Mouse (Mus musculus) erythroblast, embryonic 14.5 days (primary cell): ENCODE measurements around the gene Ctu2. TPM values are rescaled to one million over a fixed set of nuclear protein-coding genes. Genes with fewer than 3 reads are reported as not detected.
A peak's percentile ranks its signal among the peaks of the same experiment; 100 is the strongest.

ENCODE experiments used
- H3K27me3 ChIP-seq: 2 replicates; pipeline ENCODE4 v1.6.1; 2012; ENCODE audit warnings: inconsistent platforms; ENCODE audit not compliant: control insufficient read depth
- H3K36me3 ChIP-seq: 2 replicates; pipeline ENCODE4 v1.6.1; 2012; ENCODE audit warnings: mild to moderate bottlenecking, inconsistent platforms; ENCODE audit not compliant: control insufficient read depth
- H3K4me1 ChIP-seq: 2 replicates; pipeline ENCODE4 v1.6.1; 2012; ENCODE audit warnings: inconsistent platforms; ENCODE audit not compliant: control insufficient read depth
- H3K4me3 ChIP-seq: replicated peaks from 2 replicates; pipeline ENCODE3; 2012; ENCODE audit warnings: moderate library complexity, mild to moderate bottlenecking, inconsistent platforms
- H3K9me3 ChIP-seq: 2 replicates; pipeline ENCODE4 v1.6.1; 2012; ENCODE audit warnings: low read length, inconsistent platforms, mixed read lengths; ENCODE audit not compliant: control insufficient read depth
- GATA1 ChIP-seq: IDR thresholded peaks from 2 replicates; pipeline ENCODE4 v1.6.1; 2012; ENCODE audit warnings: low read length, inconsistent platforms, mixed read lengths
- TAL1 ChIP-seq: IDR thresholded peaks from 3 replicates; pipeline ENCODE4 v1.6.1; 2012; ENCODE audit warnings: low read length, inconsistent platforms, mixed read lengths
- polyA plus RNA-seq: library from polyadenylated mRNA; stranded (reverse); fragments of >175 nt; gene quantifications from 2 replicates; pipeline ENCODE4 v1.2.3, GENCODE M21; 2012

Gene Ctu2
- polyA plus RNA-seq, 1 experiment = 1.2 TPM

DNA sequence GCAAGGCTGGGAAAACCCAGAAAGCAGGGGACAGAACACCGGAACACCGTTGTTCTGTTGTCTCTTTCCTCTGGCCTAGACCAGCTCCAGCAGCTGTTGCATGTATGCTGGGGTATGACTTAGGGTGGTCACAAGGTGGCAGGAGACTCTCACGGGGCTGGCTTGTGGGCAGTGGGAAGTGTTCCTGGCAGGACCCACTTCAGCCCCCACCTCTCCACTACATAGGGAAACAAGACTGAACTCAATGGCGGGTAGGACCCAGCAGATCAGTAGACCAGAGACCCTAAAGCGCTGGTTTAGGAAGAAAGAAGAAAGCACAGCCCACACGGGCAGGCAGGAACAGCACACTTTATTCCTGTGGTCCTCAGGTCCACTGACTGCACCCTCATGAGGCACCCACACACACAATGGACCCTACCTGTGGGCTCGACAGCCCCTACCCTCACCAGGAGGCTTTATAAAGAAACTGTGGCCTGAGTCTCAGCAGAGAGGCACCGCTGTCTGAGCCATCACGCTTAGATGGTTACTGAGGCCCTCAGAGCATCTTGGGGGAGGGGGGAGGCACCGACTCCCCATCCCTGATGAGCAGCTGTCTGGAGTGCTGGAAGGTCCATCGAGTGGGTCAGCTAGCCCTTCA lies 42.6 kb upstream of the Ctu2 start:
- Histone ChIP-seq H3K9me3 (peaks cover 5% of the 10 kb centered on the region), H3K4me1 (peaks cover 24% of the 10 kb centered on the region), H3K27me3 (peaks cover 20% of the 10 kb centered on the region), H3K4me3 (no peak overlapping the region), H3K36me3 (peaks cover 28% of the 10 kb centered on the region)
- TF ChIP-seq TAL1 (no peak), GATA1 (no peak)

DNA sequence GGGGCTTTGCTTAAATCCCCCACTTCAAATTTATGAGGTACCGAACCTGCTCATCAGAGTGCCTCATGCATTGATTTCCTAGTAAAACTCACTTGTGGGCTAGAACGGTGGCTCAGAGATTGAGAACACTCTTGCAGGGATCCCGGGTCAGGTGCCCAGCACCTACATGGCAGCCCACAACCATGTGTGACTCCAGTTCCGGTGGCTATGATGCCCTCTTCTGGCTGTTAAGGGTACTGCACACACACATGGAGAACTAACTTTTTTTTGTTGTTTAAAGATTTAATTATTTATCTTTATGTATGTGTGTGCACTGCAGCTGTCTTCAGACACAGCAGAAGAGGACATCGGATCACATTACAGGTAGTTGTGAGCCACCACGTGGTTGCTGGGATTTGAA lies 40.6 kb upstream of the Ctu2 start:
- no peak overlapping the region for H3K4me3 ChIP-seq
- TF ChIP-seq TAL1 = no peak
- TF ChIP-seq GATA1 = no peak
- peaks cover 28% of the 10 kb centered on the region for H3K4me1 ChIP-seq
- peaks cover 9% of the 10 kb centered on the region for H3K9me3 ChIP-seq
- peaks cover 43% of the 10 kb centered on the region for H3K36me3 ChIP-seq
- peaks cover 20% of the 10 kb centered on the region for H3K27me3 ChIP-seq

DNA sequence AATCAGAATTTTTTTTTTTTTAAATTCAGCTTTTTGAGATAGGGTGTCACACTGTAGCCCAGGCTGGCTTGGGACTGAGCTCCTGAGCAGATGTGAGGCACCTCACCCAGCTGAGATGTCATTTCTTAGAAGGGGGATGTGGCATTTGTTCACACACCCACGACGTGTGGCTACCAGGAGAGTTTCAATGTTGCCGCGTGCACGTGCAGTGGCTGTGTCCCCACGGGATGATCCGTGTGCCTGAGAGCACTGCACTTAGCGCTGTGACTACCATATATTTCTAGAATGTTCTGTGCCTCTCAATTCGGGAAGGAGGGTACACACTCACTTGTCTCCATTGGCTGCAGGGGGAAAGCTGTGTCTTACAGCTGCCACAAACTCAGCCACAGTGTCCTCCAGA lies 39.8 kb upstream of the Ctu2 start:
- Histone ChIP-seq H3K9me3 (peaks cover 9% of the 10 kb centered on the region), H3K27me3 (peaks cover 20% of the 10 kb centered on the region), H3K36me3 (peaks cover 43% of the 10 kb centered on the region), H3K4me3 (no peak overlapping the region), H3K4me1 (peaks cover 28% of the 10 kb centered on the region)
- TF ChIP-seq GATA1 (no peak), TAL1 (no peak)

DNA sequence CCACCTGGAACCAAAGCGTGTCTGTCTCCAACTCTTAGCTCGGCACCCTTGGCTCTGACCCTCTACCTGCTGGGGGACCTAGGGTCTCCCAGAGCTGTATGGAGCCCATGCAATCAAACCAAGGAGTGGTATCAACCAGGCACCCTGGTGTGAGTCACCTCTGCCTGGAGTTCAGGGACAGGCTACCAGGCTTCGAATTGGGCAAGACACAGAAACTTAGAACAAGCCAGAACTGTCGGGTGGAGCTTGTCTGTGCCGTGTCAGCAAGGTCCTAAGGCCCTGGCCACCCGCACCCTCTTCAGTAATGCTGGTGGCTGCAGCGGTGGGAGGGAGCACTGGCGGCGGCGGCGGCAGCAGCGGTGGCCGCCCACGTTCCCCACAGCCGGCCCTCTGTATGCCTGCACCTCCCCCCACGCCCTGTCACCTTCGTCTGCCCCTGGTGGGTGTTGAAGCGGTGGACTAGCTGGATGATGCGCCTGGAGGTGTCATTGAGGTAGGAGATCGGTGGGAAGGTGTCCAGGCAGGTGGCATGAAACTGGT lies 39.3 kb upstream of the Ctu2 start:
- Histone ChIP-seq H3K9me3 (peaks cover 9% of the 10 kb centered on the region), H3K4me1 (peaks cover 28% of the 10 kb centered on the region), H3K27me3 (peaks cover 18% of the 10 kb centered on the region), H3K4me3 (no peak overlapping the region), H3K36me3 (peaks cover 43% of the 10 kb centered on the region)
- TF ChIP-seq TAL1 (no peak), GATA1 (no peak)

DNA sequence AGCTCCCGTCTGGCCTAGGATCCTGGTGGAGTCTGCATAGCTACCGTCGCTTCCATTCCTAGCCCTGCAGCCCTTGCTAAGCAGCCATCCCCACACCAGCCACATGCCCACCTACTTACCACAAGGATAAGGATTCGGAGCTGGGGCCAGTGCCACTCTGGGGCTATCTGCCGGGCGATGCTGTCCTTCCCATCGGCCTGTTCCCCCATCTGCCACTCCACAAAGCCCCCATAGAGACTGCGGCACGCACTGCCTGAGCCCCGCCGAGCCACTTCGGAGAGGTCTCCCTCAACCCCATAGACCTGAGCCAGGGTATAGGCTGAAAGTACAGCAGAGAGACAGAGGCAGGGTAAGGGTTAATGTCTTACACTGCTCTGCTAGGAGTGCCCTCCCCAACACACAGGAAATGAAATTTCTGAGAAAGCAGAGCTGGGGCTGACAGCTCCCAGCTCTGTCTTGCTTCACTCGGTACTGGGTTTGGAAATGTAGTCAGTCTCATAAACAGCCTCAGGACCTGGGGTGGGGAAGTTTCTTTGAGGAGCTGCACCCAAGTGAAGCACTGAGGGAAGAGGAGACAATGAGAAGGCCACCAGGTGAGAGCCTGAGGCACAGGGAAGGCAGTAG lies 38.1 kb upstream of the Ctu2 start:
- Histone ChIP-seq H3K4me1 (peaks cover 23% of the 10 kb centered on the region), H3K9me3 (peaks cover 9% of the 10 kb centered on the region), H3K4me3 (no peak overlapping the region), H3K36me3 (peaks cover 43% of the 10 kb centered on the region), H3K27me3 (peaks cover 7% of the 10 kb centered on the region)
- TF ChIP-seq GATA1 = no peak
- TF ChIP-seq TAL1 = no peak

DNA sequence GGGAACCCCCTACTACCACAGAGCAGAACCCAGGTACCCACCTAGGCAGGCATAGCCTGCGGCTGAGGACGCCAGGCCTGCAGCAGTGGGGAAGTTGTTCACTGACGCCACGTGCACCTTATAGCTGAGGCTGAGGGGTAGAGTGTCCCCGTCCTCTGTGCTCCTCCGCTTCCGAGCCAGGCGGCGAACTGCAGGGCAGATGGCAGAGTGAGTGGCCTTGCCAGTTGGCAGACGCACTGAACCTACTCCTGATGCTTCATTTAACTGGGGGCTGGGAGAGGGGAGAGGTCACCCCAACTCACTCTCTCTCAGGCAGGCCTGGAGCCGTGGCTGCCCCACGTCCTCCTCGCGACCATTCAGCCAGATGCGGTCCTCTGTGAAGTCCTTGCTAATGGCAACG lies 36.6 kb upstream of the Ctu2 start:
- TF ChIP-seq GATA1 (no peak), TAL1 (no peak)
- peaks cover 38% of the 10 kb centered on the region for H3K36me3 ChIP-seq
- H3K4me3 ChIP-seq = no peak overlapping the region
- H3K9me3 ChIP-seq = peaks cover 9% of the 10 kb centered on the region
- H3K4me1 ChIP-seq = peaks cover 26% of the 10 kb centered on the region
- 0 out of 2 replicates have a peak, but pooled peaks cover 2% of the 10 kb centered on the region for H3K27me3 ChIP-seq

DNA sequence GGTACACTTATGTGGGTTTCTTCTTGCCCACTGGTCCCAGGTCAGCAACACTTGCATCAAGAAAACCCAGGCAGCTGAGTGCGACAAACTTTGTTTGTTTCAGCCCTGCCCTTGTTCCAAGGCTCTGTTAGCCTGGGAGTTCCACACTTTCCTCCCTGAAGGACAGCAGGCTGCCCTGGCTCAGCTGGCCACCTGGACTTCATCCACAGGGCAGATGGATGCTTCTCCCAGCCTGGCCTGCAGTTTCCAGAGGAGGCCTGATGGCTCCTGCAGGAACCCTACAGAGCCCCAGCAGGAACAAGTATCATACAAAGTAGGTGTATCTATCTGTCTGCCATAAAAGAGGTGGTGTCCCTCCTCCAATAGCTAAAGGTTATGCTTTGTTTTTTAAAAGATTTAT lies 34.6 kb upstream of the Ctu2 start:
- Histone ChIP-seq H3K36me3 (peaks cover 30% of the 10 kb centered on the region), H3K4me1 (peaks cover 38% of the 10 kb centered on the region), H3K9me3 (peaks cover 4% of the 10 kb centered on the region), H3K27me3 (peaks cover 2% of the 10 kb centered on the region; the same call in 1 of the 2 replicates), H3K4me3 (no peak overlapping the region)
- no peak for TF ChIP-seq TAL1
- TF ChIP-seq GATA1 = no peak

DNA sequence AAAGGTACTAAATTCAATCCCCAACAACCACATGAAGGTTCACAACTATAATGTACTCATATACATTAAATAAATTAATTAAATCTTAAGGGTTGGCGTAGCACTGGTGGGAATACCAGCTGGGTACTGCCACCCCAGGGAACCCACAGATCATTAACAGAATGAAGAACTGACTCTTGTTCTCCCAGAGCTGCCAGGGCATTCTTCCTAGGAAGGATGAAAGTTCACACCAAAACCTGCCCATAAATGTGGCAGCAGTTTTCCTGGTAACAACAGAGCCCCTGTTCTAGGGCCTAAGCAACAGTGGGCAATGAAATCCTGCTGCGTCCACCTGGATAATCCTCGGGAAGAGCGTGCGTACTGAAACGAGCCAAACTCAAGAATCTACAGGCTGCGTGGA lies 33.6 kb upstream of the Ctu2 start:
- H3K27me3 ChIP-seq = peaks cover 7% of the 10 kb centered on the region
- H3K36me3 ChIP-seq = peaks cover 22% of the 10 kb centered on the region
- H3K9me3 ChIP-seq = peaks cover 4% of the 10 kb centered on the region
- H3K4me1 ChIP-seq = peaks cover 36% of the 10 kb centered on the region
- no peak for TF ChIP-seq TAL1
- no peak for TF ChIP-seq GATA1
- peak overlapping the region; percentile 71 for H3K4me3 ChIP-seq

DNA sequence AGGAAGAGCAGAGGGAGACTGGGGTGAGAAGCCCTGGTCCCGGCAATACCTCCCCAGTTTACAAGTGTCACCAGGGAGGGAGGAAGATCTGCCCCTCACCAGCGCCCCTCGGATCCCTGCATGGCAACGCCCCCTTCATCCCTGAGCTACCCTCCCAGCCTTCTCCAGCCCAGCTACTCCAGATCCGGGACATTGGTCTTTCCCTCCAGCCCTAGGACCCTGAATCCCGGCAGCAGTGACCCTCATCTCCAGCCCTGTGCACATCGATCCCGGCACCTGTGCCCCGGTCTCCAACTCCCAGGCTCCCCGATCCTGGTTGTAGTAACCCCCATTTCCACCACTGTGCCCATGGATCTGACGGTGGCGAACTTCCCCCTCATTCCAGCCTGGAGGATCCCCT lies 33.2 kb upstream of the Ctu2 start:
- H3K4me3 ChIP-seq = peak overlapping the region; percentile 71
- peaks cover 4% of the 10 kb centered on the region for H3K9me3 ChIP-seq
- H3K4me1 ChIP-seq = peaks cover 36% of the 10 kb centered on the region
- TF ChIP-seq TAL1 (no peak), GATA1 (no peak)
- peaks cover 19% of the 10 kb centered on the region for H3K36me3 ChIP-seq
- H3K27me3 ChIP-seq = peaks cover 9% of the 10 kb centered on the region
